Mouse (Mus musculus) adrenal gland, adult 18-20 months (tissue): ENCODE measurements around the gene Zgpat. TPM values are rescaled to one million over a fixed set of nuclear protein-coding genes. Genes with fewer than 3 reads are reported as not detected.

ENCODE experiments used
- DNase-seq, 2 experiments: peaks; one replicate each; pipeline ENCODE4 v3.0.0; 2021 to 2022; ENCODE audit warnings: low spot score in 2 of 2
- long read RNA-seq, 2 experiments: library from polyadenylated mRNA; stranded (forward); transcript quantifications; one replicate each; pipeline ENCODE4 v2.0.0; 2021
- total RNA-seq, 2 experiments: library from RNA; stranded (reverse); gene quantifications; 1 replicate in 1 of 2; 2 replicates in 1 of 2; pipeline ENCODE4 v1.2.3; 2021

Zgpat gene
- total RNA-seq, result 10 to 100 TPM; 50.8 to 51.0 TPM
- long read RNA-seq, experiment 1, transcript Zgpat-202 (6 exons, 2,072 nt), result major isoform, 34 of 63 reads
- long read RNA-seq, experiment 1, partial matches to known transcripts, result 7 of 63 reads
- long read RNA-seq, experiment 1, other reads (novel, unspliced or antisense), result 17 of 63 reads
- long read RNA-seq, experiment 2, transcript Zgpat-202 (6 exons, 2,072 nt), result major isoform, 84 of 127 reads
- long read RNA-seq, experiment 2, transcript Zgpat-203 (11 exons, 3,666 nt), result minor isoform, 6 of 127 reads
- long read RNA-seq, experiment 2, transcript Zgpat-201 (7 exons, 2,293 nt), result minor isoform, 6 of 127 reads
- long read RNA-seq, experiment 2, partial matches to known transcripts, result 8 of 127 reads
- long read RNA-seq, experiment 2, other reads (novel, unspliced or antisense), result 23 of 127 reads

DNA sequence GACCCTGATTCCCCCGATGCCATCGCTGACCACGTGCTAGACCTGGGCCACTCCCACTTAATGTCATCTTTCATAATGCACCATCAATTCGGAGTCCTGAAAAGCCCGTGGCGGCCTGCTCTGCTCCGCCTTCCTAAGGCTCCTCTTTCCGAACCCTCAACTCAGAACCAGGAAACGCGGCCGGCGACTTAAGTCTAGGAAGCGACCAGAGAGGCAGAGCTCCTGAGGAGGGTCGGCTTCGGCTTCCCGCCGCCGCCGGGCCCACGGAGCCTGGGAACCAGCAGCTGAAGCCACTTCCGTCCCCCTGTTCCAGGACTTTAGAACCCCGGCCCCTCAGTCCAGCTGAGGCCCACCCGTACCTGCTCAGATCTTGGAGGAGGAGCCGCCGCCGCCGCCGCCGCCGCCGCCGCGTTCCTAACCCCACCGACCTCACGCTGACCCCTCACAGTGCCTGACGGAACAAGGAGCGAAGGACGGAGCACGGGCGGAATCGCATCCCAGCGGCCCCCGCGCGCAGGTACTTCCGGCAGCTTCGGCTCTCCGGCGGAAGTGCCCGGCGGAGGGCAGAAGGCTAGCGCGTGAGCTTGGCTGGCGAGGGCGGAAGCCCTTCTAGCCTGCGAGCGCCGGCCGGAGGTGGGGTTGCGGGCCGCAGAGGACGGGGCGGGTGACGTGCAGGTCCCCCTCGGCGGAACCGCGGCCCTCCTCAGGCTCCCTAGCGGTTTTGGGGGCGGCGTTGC, at the start of gene Zgpat, which contains the start of gene Arfrp1:
Gene Zgpat, plus strand, starts transcription at position 69 of the 737 bp plus-strand sequence.
Gene Arfrp1, minus strand, starts transcription at position 545 of the 737 bp plus-strand sequence.
- peak; percentile 82 to 85 for DNase-seq

DNA sequence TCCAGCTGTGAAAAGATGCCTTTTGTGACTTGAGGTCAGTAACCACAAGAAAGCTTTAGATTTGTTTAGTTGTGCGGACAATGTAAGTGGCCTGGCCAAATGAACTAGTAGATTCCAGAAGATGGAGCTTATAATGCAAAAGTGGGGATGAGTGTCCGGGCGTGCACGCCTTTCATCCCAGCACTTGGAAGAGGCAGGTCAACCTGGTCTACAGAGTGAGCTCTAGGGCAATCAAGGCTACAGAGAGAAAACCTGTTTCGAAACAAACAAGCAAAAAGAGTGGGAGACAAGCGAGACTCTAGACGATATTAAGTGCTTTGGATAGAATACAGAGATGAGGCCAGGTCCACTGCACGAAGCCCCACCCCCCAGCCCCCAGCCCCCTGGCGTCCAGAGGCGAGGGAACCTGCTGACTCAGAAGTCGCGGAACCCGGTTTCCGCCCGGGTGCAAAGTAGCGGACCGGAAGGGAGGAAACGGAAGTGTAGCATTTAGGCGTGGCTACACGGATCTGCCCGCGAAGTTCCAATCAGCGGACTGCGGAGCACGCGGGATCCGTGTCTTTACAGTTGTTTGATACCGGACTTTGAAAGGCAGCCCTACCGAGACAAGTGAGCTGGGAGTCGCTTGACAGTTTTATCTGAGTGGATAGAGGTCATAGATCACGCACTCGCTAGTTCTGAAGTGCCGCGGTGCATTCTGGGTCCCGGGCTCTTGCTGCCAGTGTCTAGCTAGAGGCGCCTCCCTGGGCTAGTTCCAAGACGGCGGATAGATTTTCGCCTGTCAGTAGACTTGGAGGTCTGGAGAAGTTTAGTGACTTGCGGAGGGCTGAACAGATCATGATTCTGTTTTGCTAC, 45.3 kb upstream of the Zgpat start, which contains the start of gene Rtel1:
Gene Rtel1, plus strand, starts transcription at position 492 of the 855 bp plus-strand sequence.
- DNase-seq, result peak; percentile 72 to 73

DNA sequence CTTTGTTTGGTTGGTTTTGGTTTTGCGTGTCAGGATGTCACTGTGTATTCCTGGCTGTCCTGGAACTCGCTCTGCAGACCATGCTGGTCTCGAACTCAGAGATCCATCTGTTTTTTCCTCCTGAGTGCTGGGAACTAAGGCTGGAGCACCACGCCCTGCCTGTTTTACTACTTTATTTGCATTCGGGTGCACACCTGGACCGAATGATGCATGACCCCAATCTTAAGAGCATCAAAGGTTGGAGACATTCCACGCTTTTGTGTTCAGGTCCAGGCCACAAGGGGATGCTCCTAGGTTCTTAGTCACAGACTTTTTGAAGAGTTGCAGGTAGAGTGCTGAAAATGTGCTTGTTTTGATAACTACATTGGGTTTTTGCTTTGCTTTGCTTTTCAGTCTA, 44.6 kb upstream of the Zgpat start:
- DNase-seq, result no peak

DNA sequence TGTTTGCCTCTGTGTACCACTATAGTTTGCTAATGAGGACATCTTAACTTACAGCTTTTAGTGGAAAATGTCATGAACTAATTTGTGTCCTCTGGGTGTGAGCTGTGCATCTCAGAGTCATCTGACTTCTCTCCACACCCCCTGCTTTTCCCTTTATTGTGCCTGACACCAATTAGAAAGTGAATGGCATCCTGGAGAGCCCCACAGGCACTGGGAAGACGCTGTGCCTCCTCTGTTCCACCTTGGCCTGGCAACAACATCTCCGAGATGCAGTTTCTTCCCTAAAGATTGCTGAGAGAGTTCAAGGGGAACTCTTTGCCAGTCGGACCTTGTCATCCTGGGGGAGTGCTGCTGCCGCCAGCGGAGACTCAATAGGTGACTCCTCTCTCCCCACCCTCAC, 42.6 kb upstream of the Zgpat start:
- DNase-seq, result no peak

GRCm38 (mm10) chr2:181326098-181326497, 38.6 kb upstream of the Zgpat start:
- DNase-seq, result no peak

- DNase-seq, result no peak
These were observed 32.2 kb upstream of the Zgpat start for GRCm38 (mm10) chr2:181332542-181332941.

- DNase-seq, result peak; percentile 62 to 74
These were observed 30.7 kb upstream of the Zgpat start for GRCm38 (mm10) chr2:181334023-181334422.

GRCm38 (mm10) chr2:181340426-181340825, 24.3 kb upstream of the Zgpat start:
- DNase-seq, result no peak

DNA sequence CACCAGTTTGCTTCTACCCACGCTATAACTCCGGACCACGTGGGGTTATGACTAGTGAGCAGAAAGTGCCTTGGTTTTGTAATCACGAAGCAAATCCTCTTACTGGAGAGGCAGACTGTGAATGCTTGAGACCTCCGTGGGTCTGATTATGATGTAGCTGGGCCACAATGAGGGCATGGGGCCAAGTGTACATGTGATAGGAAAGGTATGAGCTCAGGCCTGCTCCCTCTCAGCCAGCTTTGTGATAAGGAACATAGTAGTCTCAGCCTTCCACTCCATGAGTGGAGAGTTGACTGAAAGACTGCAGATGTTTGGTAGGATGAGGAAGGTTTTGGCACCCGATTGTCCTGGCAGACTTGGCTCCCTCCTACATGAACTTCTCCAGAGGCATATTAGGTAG, 22.0 kb upstream of the Zgpat start:
- no peak for DNase-seq

GRCm38 (mm10) chr2:181356780-181357179, 7.9 kb upstream of the Zgpat start:
- DNase-seq, result no peak

GRCm38 (mm10) chr2:181363946-181364345, 782 bp upstream of the Zgpat start:
- no peak for DNase-seq

DNA sequence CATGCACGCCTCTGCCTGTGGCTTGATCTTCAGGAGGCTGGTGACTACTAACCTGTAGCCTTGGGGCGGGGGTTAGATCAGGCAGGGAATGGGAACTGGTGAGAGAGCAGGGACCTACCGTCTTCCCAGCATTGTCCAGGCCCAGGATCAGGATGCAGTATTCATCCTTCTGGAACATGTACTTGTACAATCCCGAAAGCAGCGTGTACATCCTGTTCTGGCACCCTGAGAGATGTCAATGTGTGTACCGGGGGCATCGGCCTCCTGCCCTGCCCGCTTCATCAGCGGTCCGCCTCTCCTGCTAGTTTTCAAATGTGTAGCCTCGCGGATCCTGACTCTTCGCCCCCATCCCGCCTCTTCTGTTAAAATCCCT, 255 bp upstream of the Zgpat start:
- DNase-seq, result no peak

- DNase-seq, result peak in 1 of 2 experiments; percentile 26
These were observed 937 bp downstream of the Zgpat start for GRCm38 (mm10) chr2:181365655-181366075.

DNA sequence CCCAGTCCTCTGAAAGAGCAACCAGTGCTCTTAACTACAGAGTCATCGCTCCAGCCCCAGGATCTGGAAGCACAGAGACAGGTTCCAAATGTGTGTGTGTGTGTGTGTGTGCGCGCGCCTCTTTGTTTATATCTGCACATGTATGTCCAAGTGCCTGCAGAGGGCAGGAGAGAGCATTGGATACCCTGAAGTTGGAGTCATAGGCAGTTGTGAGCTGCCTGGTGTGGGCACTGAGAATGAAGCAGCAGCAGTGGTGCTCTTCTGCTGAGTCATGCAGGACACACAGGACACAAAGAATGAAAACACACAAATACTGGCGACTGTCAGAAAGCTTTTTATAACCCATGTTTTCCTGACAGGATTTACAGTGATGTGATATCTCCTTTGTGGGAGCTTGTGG, 5.3 kb downstream of the Zgpat start:
- DNase-seq, result no peak

- DNase-seq, result no peak
These were observed 11.1 kb downstream of the Zgpat start for GRCm38 (mm10) chr2:181375787-181376186.

- DNase-seq, result no peak
These were observed 12.5 kb downstream of the Zgpat start for GRCm38 (mm10) chr2:181377230-181377629.

GRCm38 (mm10) chr2:181378701-181379100, 14.0 kb downstream of the Zgpat start:
- no peak for DNase-seq

DNA sequence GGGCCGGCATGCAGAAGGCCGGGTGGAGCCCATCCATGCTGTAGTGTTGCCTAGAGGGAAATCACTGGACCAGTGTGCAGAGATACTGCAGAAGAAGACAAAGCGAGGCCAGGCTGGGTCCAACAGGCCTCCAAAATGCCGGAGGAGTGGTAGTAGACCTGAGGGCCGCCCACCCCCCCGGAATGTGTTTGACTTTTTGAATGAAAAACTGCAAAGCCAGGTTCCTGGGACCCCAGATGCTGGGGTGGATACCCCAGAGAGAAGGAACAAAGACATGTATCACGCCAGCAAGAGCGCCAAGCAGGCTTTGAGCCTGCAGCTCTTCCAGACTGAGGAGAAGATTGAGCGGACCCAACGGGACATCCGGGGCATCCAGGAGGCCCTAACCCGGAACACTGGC, 15.1 kb downstream of the Zgpat start, which contains the start of gene Lime1:
Gene Lime1, plus strand, starts transcription at position 301 of the 400 bp plus-strand sequence.
- DNase-seq, result no peak

GRCm38 (mm10) chr2:181380251-181380650, 15.5 kb downstream of the Zgpat start:
- DNase-seq, result no peak

DNA sequence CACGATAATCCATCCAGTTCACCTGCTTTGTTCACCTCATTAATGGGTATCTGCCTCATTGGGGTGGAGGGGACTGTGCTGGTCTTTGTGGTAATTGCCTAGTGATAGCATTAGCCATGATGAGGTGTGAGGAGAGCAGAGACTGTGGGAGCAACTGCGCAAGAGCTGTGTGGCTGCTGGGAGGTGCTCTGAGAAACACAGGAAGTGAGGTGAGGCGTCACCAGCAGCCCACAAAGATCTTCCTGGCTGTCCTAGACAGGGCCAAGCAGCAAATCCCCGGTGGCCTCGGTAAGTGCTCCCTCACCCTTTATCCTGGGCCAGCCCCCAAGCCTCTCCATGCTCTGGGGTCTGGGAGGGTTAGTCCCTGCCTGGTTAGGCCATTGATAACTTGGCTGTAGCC, 16.4 kb downstream of the Zgpat start:
- DNase-seq, result no peak
